Mouse (Mus musculus) liver, embryonic 14.5 days (tissue): ENCODE results near the gene Dcps.

ENCODE experiments used
- CTCF ChIP-seq: IDR thresholded peaks from 2 replicates; pipeline ENCODE4 v1.5.1; 2016; ENCODE audit warnings: antibody characterized with exemption, low read depth, control low read depth
- EP300 ChIP-seq: IDR thresholded peaks from 2 replicates; pipeline ENCODE4 v1.6.1; 2016; ENCODE audit warnings: antibody characterized with exemption, low read depth

DNA sequence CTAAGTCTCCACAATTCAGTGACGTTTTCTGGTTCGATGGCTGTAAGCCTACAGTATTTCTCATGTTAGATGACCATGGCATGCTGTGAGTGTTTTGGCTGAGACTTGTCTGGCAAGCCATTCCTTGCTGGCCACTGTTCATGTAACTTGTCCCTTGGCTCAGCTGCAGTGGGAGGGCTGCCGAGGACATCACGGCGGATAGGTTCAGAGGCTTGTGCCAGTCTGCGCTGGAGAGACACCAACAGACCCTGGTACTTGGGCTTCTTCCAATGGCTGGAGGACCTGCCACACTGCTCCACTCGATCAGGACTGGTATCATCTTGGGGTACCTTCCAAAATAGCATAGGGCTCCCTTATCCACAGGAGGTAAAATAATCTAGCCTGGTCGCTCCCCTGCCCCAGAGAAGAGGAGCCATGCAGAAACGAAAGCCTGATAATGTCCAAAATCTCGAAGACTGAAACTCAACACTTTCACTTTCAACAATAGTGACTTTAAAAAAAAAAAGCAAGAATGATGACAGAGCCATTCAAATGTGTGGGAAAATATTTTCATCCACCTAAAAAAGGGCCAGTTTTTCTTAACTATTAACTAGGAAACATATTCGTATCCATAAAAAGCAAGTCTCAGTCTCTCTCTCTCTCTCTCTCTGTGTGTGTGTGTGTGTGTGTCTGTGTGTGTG is 12.7 kb downstream of the Dcps start:
- TF ChIP-seq EP300 (no peak), CTCF (no peak)
